Comparison of ENCODE assay signal across 8 mouse cellular contexts in the genomic region with DNA sequence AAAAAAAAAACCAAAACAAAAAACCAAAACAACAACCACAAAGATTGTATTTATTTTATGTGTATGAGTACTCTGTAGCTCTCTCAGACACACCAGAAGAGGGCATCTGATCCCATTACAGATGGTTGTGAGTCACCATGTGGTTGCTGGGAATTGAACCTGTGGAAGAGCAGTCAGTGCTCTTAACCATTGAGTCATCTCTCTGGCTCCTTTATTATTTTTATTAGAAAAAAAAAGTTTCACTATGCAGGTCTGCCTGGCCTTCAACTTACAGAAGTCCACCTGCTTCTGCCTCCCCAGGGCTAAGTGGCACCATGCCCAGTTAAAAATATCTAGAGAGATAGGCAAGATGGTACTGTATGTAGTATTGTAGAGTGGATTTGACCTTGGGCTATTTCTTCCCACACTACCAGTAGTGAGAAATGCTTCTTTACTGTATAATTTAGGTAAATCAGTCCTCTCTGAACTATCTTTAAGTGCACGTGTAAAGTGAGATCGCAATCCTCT. TPM values are rescaled to one million over a fixed set of nuclear protein-coding genes. Genes with fewer than 3 reads are reported as not detected.
DNase-seq lines count a peak whose midpoint lies in the region; ATAC-seq and TF ChIP-seq lines count a peak whose summit lies in the region.

No protein-coding gene starts in this region.

- no peak for DNase-seq in heart, postnatal 36 days
- no peak for DNase-seq in ES-E14 (ENCODE audit: low read depth, low spot score)
- no peak for DNase-seq in hindbrain, embryonic 10.5 days (ENCODE audit: low spot score)
- no peak for DNase-seq in midbrain, embryonic 10.5 days (ENCODE audit: low spot score)
- DNase-seq in adrenal gland, postnatal 36 days = no peak

- peaks cover 23% of the 10 kb centered on the region for H3K36me3 ChIP-seq in heart, embryonic 12.5 days
- H3K36me3 ChIP-seq in ES-E14 (ENCODE audit: control insufficient read depth, insufficient read depth, low read length, poor library complexity, severe bottlenecking) = peaks cover 6% of the 10 kb centered on the region; the same call in 1 of the 2 replicates
- peaks cover 51% of the 10 kb centered on the region for H3K36me3 ChIP-seq in hindbrain, embryonic 10.5 days
- H3K36me3 ChIP-seq in midbrain, embryonic 10.5 days = peaks cover 48% of the 10 kb centered on the region

- peak overlapping the region; percentile 83; the same call in 1 of the 2 replicates for H3K4me3 ChIP-seq in heart, embryonic 12.5 days
- H3K4me3 ChIP-seq in ES-E14 (ENCODE audit: insufficient read depth in 1 of 2, low read depth in 1 of 2, low read length in 2 of 2, poor library complexity in 1 of 2, severe bottlenecking in 1 of 2) = peak overlapping the region in 1 of 2 experiments; percentile 96; a peak in 1 of 4 replicates
- peak overlapping the region; percentile 86 for H3K4me3 ChIP-seq in hindbrain, embryonic 10.5 days
- peak overlapping the region; percentile 85 for H3K4me3 ChIP-seq in midbrain, embryonic 10.5 days

- no peaks in the 10 kb centered on the region for H3K9me3 ChIP-seq in heart, embryonic 12.5 days (replicated peaks)
- H3K9me3 ChIP-seq in ES-E14 (ENCODE audit: control insufficient read depth, insufficient read depth, low read depth, low read length) = peaks cover 6% of the 10 kb centered on the region; the same call in 1 of the 2 replicates
- 0 out of 2 replicates have a peak, but pooled peaks cover 3% of the 10 kb centered on the region for H3K9me3 ChIP-seq in hindbrain, embryonic 10.5 days
- H3K9me3 ChIP-seq in midbrain, embryonic 10.5 days (replicated peaks) = peaks cover 7% of the 10 kb centered on the region

- WGBS in heart, embryonic 12.5 days = 32% methylated on average over 2 of the region's 2 CpGs
- WGBS in hindbrain, embryonic 10.5 days = 39% methylated on average over 2 of the region's 2 CpGs
- 32% methylated on average over 2 of the region's 2 CpGs for WGBS in midbrain, embryonic 10.5 days

- intact Hi-C loops in heart, postnatal 36 days (cut with DNase I) = no loop called here

- no peak for ATAC-seq in heart, embryonic 12.5 days (ENCODE audit: insufficient number of reproducible peaks, low FRiP score)
- ATAC-seq in inflammation-experienced regulatory T-cells, adult 6 months = no peak
- ATAC-seq in granulocyte monocyte progenitor cell, adult 5-6 weeks (replicated peaks; ENCODE audit: poor library complexity, severe bottlenecking) = no peak

- no peaks in the 10 kb centered on the region for H3K27me3 ChIP-seq in heart, embryonic 12.5 days (replicated peaks)
- no peaks in the 10 kb centered on the region for H3K27me3 ChIP-seq in hindbrain, embryonic 10.5 days (ENCODE audit: insufficient read depth, poor library complexity, severe bottlenecking)
- no peaks in the 10 kb centered on the region for H3K27me3 ChIP-seq in midbrain, embryonic 10.5 days (ENCODE audit: low read depth, poor library complexity, severe bottlenecking)

- H3K4me1 ChIP-seq in heart, embryonic 12.5 days (replicated peaks) = peaks cover 24% of the 10 kb centered on the region
- H3K4me1 ChIP-seq in ES-E14 (ENCODE audit: control insufficient read depth in 2 of 2, insufficient read depth in 2 of 2, low read length in 2 of 2, poor library complexity in 1 of 2) = peaks cover 0 to 5% of the 10 kb centered on the region in 2 experiments; a peak in 1 of 4 replicates
- peaks cover 35% of the 10 kb centered on the region for H3K4me1 ChIP-seq in hindbrain, embryonic 10.5 days (replicated peaks)
- H3K4me1 ChIP-seq in midbrain, embryonic 10.5 days = peaks cover 35% of the 10 kb centered on the region

- in situ Hi-C loops in ES-E14 (cut with MboI; ENCODE audit: low sequenced_read_pairs in 2 of 2, unreplicated experiment in 2 of 2) = no loop called here

- peak overlapping the region; percentile 92 for H3K27ac ChIP-seq in heart, embryonic 12.5 days (ENCODE audit: poor library complexity, severe bottlenecking)
- no peak overlapping the region for H3K27ac ChIP-seq in ES-E14 (ENCODE audit: insufficient read depth, low read depth, low read length, poor library complexity, severe bottlenecking)
- peak overlapping the region; percentile 97 for H3K27ac ChIP-seq in hindbrain, embryonic 10.5 days
- peak overlapping the region; percentile 96 for H3K27ac ChIP-seq in midbrain, embryonic 10.5 days (replicated peaks)

- H3K4me2 ChIP-seq in heart, embryonic 12.5 days = peak overlapping the region; percentile 93

- H3K9ac ChIP-seq in heart, embryonic 12.5 days = peak overlapping the region; percentile 91
- peak overlapping the region; percentile 83; the same call in 1 of the 2 replicates for H3K9ac ChIP-seq in ES-E14 (ENCODE audit: insufficient read depth, low read depth, low read length, poor library complexity, severe bottlenecking)

TF ChIP-seq in ES-E14, 5 proteins besides CTCF, POLR2A, EP300 and RAD21:
- no peak for TF ChIP-seq ZC3H11A (IDR thresholded peaks at IDR 0.05; ENCODE audit: borderline replicate concordance, low read depth, low read length)
- TF ChIP-seq MAFK (IDR thresholded peaks at IDR 0.05; ENCODE audit: insufficient read depth, low read depth, low read length) = no peak

RNA-seq across cellular contexts. Expression of gene Zfp771, which starts 0.7 kb away (rescaled TPM):
- 32.7 and 34.4 TPM in 2 replicates for polyA plus RNA-seq in heart, embryonic 12.5 days (2016; fragmentation: Nextera tagmentation; extraction: Ambion mirVana)
- 10 to 100 TPM; 19.1 TPM for total RNA-seq in heart, postnatal 36 days (2021)
- 18.7 and 21.6 TPM in 2 replicates for total RNA-seq in ES-E14 (2012; rRNA removed)
- polyA plus RNA-seq in hindbrain, embryonic 10.5 days (2016; fragmentation: Nextera tagmentation; extraction: Ambion mirVana) = 62.4 and 70.1 TPM in 2 replicates
- polyA plus RNA-seq in midbrain, embryonic 10.5 days (2016; fragmentation: Nextera tagmentation; extraction: Ambion mirVana) = 59.4 TPM in 2 replicates
- polyA plus RNA-seq in inflammation-experienced regulatory T-cells, adult 6 months (2017; shearing (Covaris generic)) = 1 to 10 TPM in 1 of 3 experiments, under 1 TPM in 1, not detected in 1; 0.46 to 1.5 TPM
- total RNA-seq in granulocyte monocyte progenitor cell, adult 5-6 weeks (2014; fragmentation: Nextera tagmentation) = 4.9 and 7.8 TPM in 2 replicates
- total RNA-seq in granulocyte monocyte progenitor cell, adult 5-6 weeks (2017) = 5.9 and 10.6 TPM in 2 replicates
- 10 to 100 TPM; 28.0 to 34.2 TPM for total RNA-seq in adrenal gland, postnatal 36 days (2021)

RNA-seq across cellular contexts. Expression of gene Sept1, which starts 10.5 kb away (rescaled TPM):
- polyA plus RNA-seq in heart, embryonic 12.5 days (2016; fragmentation: Nextera tagmentation; extraction: Ambion mirVana) = 22.1 and 28.2 TPM in 2 replicates
- total RNA-seq in heart, postnatal 36 days (2021) = 1 to 10 TPM; 2.8 TPM
- total RNA-seq in ES-E14 (2012; rRNA removed) = 85.8 and 128 TPM in 2 replicates
- polyA plus RNA-seq in hindbrain, embryonic 10.5 days (2016; fragmentation: Nextera tagmentation; extraction: Ambion mirVana) = 32.4 and 33.8 TPM in 2 replicates
- polyA plus RNA-seq in midbrain, embryonic 10.5 days (2016; fragmentation: Nextera tagmentation; extraction: Ambion mirVana) = 31.8 and 32.7 TPM in 2 replicates
- 100 to 1,000 TPM; 783 to 927 (median 807) TPM for polyA plus RNA-seq in inflammation-experienced regulatory T-cells, adult 6 months (2017; shearing (Covaris generic))
- total RNA-seq in granulocyte monocyte progenitor cell, adult 5-6 weeks (2014; fragmentation: Nextera tagmentation) = 17.1 and 23.3 TPM in 2 replicates
- total RNA-seq in granulocyte monocyte progenitor cell, adult 5-6 weeks (2017) = 29.1 and 33.3 TPM in 2 replicates
- 1 to 10 TPM; 5.6 to 7.9 TPM for total RNA-seq in adrenal gland, postnatal 36 days (2021)

RNA-seq across cellular contexts. Expression of gene Zfp553, which starts 10.6 kb away (rescaled TPM):
- 23.8 and 25.3 TPM in 2 replicates for polyA plus RNA-seq in heart, embryonic 12.5 days (2016; fragmentation: Nextera tagmentation; extraction: Ambion mirVana)
- 1 to 10 TPM; 6.0 to 6.6 TPM for total RNA-seq in heart, postnatal 36 days (2021)
- 55.2 and 64.7 TPM in 2 replicates for total RNA-seq in ES-E14 (2012; rRNA removed)
- 78.7 and 81.0 TPM in 2 replicates for polyA plus RNA-seq in hindbrain, embryonic 10.5 days (2016; fragmentation: Nextera tagmentation; extraction: Ambion mirVana)
- 75.4 and 78.6 TPM in 2 replicates for polyA plus RNA-seq in midbrain, embryonic 10.5 days (2016; fragmentation: Nextera tagmentation; extraction: Ambion mirVana)
- 1 to 10 TPM; 3.3 to 6.8 (median 4.6) TPM for polyA plus RNA-seq in inflammation-experienced regulatory T-cells, adult 6 months (2017; shearing (Covaris generic))
- 6.0 and 18.7 TPM in 2 replicates for total RNA-seq in granulocyte monocyte progenitor cell, adult 5-6 weeks (2014; fragmentation: Nextera tagmentation)
- total RNA-seq in granulocyte monocyte progenitor cell, adult 5-6 weeks (2017) = 11.4 and 12.0 TPM in 2 replicates
- total RNA-seq in adrenal gland, postnatal 36 days (2021) = 10 to 100 TPM; 10.1 to 11.9 TPM

RNA-seq across cellular contexts. Expression of gene Dctpp1, which starts 17.1 kb away (rescaled TPM):
- 162 and 163 TPM in 2 replicates for polyA plus RNA-seq in heart, embryonic 12.5 days (2016; fragmentation: Nextera tagmentation; extraction: Ambion mirVana)
- total RNA-seq in heart, postnatal 36 days (2021) = 10 to 100 TPM; 40.7 to 45.0 TPM
- 391 and 461 TPM in 2 replicates for total RNA-seq in ES-E14 (2012; rRNA removed)
- polyA plus RNA-seq in hindbrain, embryonic 10.5 days (2016; fragmentation: Nextera tagmentation; extraction: Ambion mirVana) = 284 and 329 TPM in 2 replicates
- 289 and 345 TPM in 2 replicates for polyA plus RNA-seq in midbrain, embryonic 10.5 days (2016; fragmentation: Nextera tagmentation; extraction: Ambion mirVana)
- 10 to 100 TPM; 37.2 to 88.3 (median 51.2) TPM for polyA plus RNA-seq in inflammation-experienced regulatory T-cells, adult 6 months (2017; shearing (Covaris generic))
- 99.5 and 126 TPM in 2 replicates for total RNA-seq in granulocyte monocyte progenitor cell, adult 5-6 weeks (2014; fragmentation: Nextera tagmentation)
- total RNA-seq in granulocyte monocyte progenitor cell, adult 5-6 weeks (2017) = 68.9 and 72.0 TPM in 2 replicates
- total RNA-seq in adrenal gland, postnatal 36 days (2021) = 10 to 100 TPM; 27.8 to 49.1 TPM

RNA-seq across cellular contexts. Expression of gene Sephs2, which starts 30.4 kb away (rescaled TPM):
- polyA plus RNA-seq in heart, embryonic 12.5 days (2016; fragmentation: Nextera tagmentation; extraction: Ambion mirVana) = 86.4 and 87.2 TPM in 2 replicates
- 10 to 100 TPM; 26.7 to 31.4 TPM for total RNA-seq in heart, postnatal 36 days (2021)
- total RNA-seq in ES-E14 (2012; rRNA removed) = 104 and 113 TPM in 2 replicates
- 69.8 and 76.2 TPM in 2 replicates for polyA plus RNA-seq in hindbrain, embryonic 10.5 days (2016; fragmentation: Nextera tagmentation; extraction: Ambion mirVana)
- 71.2 and 76.9 TPM in 2 replicates for polyA plus RNA-seq in midbrain, embryonic 10.5 days (2016; fragmentation: Nextera tagmentation; extraction: Ambion mirVana)
- polyA plus RNA-seq in inflammation-experienced regulatory T-cells, adult 6 months (2017; shearing (Covaris generic)) = 10 to 100 TPM; 19.4 to 45.4 (median 28.6) TPM
- total RNA-seq in granulocyte monocyte progenitor cell, adult 5-6 weeks (2014; fragmentation: Nextera tagmentation) = 63.0 and 70.4 TPM in 2 replicates
- 158 and 176 TPM in 2 replicates for total RNA-seq in granulocyte monocyte progenitor cell, adult 5-6 weeks (2017)
- 100 to 1,000 TPM in 1 of 2 experiments, 10 to 100 TPM in 1; 65.9 to 128 TPM for total RNA-seq in adrenal gland, postnatal 36 days (2021)
